Mouse (Mus musculus) liver, postnatal 0 days (tissue): ENCODE results near the gene Rnf207. TPM values are rescaled to one million over a fixed set of nuclear protein-coding genes. Genes with fewer than 3 reads are reported as not detected.

Experiments used
- ATAC-seq: fragments of 200-750 bp; cut with Nextera tagmentation; 2 replicates; pipeline ENCODE4 v1.8.0; 2017; ENCODE audit warnings: mild to moderate bottlenecking, moderate library complexity
- DNase-seq: peaks from one replicate; pipeline ENCODE4 v3.0.0-alpha.2; 2016
- H3K27ac ChIP-seq: fragments of 300-500 bp; sonication (generic); 2 replicates; pipeline ENCODE4 v1.5.1; 2014; ENCODE audit warnings: antibody characterized with exemption, moderate library complexity, mild to moderate bottlenecking, low read depth
- H3K27me3 ChIP-seq: fragments of 300-500 bp; sonication (generic); 2 replicates; pipeline ENCODE4 v1.6.1; 2014; ENCODE audit warnings: low read length, control low read depth, mixed read lengths; ENCODE audit not compliant: insufficient read depth
- H3K36me3 ChIP-seq: fragments of 300-500 bp; sonication (generic); replicated peaks from 2 replicates; pipeline ENCODE4 v1.6.1; 2014; ENCODE audit warnings: mild to moderate bottlenecking, control low read depth, low read length, moderate library complexity, mixed read lengths; ENCODE audit not compliant: insufficient read depth
- H3K4me1 ChIP-seq: fragments of 300-500 bp; sonication (generic); 2 replicates; pipeline ENCODE4 v1.6.1; 2014; ENCODE audit warnings: antibody characterized with exemption, mild to moderate bottlenecking, control low read depth; ENCODE audit not compliant: insufficient read depth
- H3K4me2 ChIP-seq: fragments of 300-500 bp; sonication (generic); 2 replicates; pipeline ENCODE4 v1.6.1; 2014; ENCODE audit warnings: low read depth, mild to moderate bottlenecking, low read length, moderate library complexity, mixed read lengths
- H3K4me3 ChIP-seq: fragments of 300-500 bp; sonication (generic); 2 replicates; pipeline ENCODE4 v1.5.1; 2014; ENCODE audit warnings: low read depth, low read length
- H3K9ac ChIP-seq: fragments of 300-500 bp; sonication (generic); replicated peaks from 2 replicates; pipeline ENCODE4 v1.6.1; 2014; ENCODE audit warnings: mild to moderate bottlenecking, moderate library complexity
- H3K9me3 ChIP-seq: fragments of 300-500 bp; sonication (generic); 2 replicates; pipeline ENCODE4 v1.6.1; 2016; ENCODE audit warnings: mild to moderate bottlenecking, control low read depth, low read length, mixed read lengths
- CTCF ChIP-seq: sonication (generic); IDR thresholded peaks from 2 replicates; pipeline ENCODE4 v1.5.1; 2016; ENCODE audit warnings: antibody characterized with exemption, low read depth
- EP300 ChIP-seq: IDR thresholded peaks from 2 replicates; pipeline ENCODE4 v1.6.1; 2016; ENCODE audit warnings: antibody characterized with exemption, low read depth, mild to moderate bottlenecking
- WGBS: fragments of 180-500 bp; shearing (Covaris S2); extraction: QIAGEN DNeasy Blood & Tissue Kit; methylation state at CpG from one replicate; pipeline ENCODE4 v1.1.7; 2014; ENCODE audit not compliant: insufficient replicate concordance; 5-methylcytosine and 5-hydroxymethylcytosine counted together
- polyA plus RNA-seq: library from polyadenylated mRNA; unstranded; fragments of >200 nt; fragmentation: Nextera tagmentation; extraction: Ambion mirVana; gene quantifications from 2 replicates; pipeline ENCODE4 v1.2.1, GENCODE M21; 2015

Rnf207 gene
- polyA plus RNA-seq, 1 experiment from 2014 or later = 0.13 TPM

DNA sequence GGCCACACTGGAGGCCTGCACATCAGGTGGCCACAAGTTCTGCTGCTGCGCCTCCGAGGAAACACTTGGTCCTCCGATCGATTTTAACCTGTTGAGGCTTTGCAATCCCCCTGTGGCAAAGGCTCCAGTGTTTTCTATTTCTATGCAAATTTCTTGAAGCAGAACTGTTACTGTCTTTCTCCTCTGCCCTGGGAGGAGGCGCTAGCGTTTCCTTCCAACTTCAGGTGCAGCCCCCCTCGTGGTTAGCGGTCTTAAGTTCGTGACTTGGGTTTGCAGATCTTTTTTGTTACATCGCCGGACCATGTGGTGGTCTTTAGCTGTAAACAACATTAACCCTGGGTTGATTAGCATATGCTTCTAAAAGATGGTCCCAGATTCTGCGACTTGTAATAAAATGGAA, 14.8 kb upstream of the Rnf207 start:
- Histone ChIP-seq H3K4me3 (no peak overlapping the region), H3K27ac (no peak overlapping the region), H3K27me3 (peaks cover 13% of the 10 kb centered on the region), H3K4me1 (no peaks in the 10 kb centered on the region), H3K9me3 (no peaks in the 10 kb centered on the region), H3K9ac (no peak overlapping the region), H3K4me2 (no peak overlapping the region), H3K36me3 (peaks cover 50% of the 10 kb centered on the region)
- 89% methylated on average over 12 of the region's 12 CpGs for WGBS
- no peak for DNase-seq
- no peak for ATAC-seq
- TF ChIP-seq EP300 (no peak), CTCF (no peak)

DNA sequence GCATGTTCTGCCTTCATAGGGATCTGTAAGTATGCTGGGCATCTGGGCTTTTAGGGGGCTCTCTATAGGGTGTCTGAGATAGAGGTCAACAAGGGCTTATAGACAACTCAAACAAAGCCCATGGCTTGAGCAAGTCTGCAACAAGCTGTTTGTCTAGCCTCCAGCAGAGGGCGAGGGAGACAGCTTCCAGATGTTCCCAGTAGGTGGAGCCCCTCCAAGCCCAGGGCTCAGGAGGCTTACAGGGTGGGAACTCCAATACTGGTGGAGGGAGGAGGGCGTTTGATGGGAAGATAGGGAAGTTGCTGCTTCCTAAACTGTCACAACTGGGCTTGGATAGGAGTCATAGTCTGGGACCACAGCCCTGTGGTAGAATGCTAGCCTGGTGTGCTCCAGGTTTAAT, 14.2 kb upstream of the Rnf207 start:
- no peak overlapping the region for H3K27ac ChIP-seq
- peaks cover 51% of the 10 kb centered on the region for H3K36me3 ChIP-seq
- no peak overlapping the region for H3K9ac ChIP-seq
- WGBS = 20% methylated on average over 2 of the region's 2 CpGs
- H3K4me2 ChIP-seq = no peak overlapping the region
- H3K9me3 ChIP-seq = no peaks in the 10 kb centered on the region
- TF ChIP-seq CTCF (peak; percentile 95), EP300 (no peak)
- no peaks in the 10 kb centered on the region for H3K4me1 ChIP-seq
- H3K27me3 ChIP-seq = peaks cover 7% of the 10 kb centered on the region
- peak; percentile 69 for DNase-seq
- H3K4me3 ChIP-seq = no peak overlapping the region
- peak; percentile 72 for ATAC-seq

DNA sequence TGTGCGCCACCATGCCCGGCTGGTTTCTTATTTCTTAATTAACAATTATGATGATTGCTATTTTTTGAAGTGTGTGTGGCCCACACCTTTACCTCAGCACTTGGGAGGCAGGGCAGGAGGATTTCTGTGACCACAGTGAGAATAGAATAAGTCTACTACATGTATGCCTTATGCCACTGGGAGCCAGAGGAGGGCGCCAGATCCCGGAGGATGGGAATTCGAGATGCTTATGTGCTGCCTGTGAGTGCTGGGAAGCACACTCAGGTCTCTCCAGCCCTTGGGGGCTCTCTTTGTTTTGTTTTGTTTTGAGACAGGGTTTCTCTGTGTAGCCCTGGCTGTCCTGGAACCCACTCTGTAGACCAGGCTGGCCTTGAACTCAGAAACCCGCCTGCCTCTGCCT, 9.9 kb upstream of the Rnf207 start:
- Histone ChIP-seq H3K36me3 (peaks cover 50% of the 10 kb centered on the region), H3K27ac (no peak overlapping the region), H3K9me3 (no peaks in the 10 kb centered on the region), H3K9ac (no peak overlapping the region), H3K4me3 (no peak overlapping the region), H3K4me1 (peaks cover 7% of the 10 kb centered on the region), H3K4me2 (no peak overlapping the region), H3K27me3 (no peaks in the 10 kb centered on the region)
- 71% methylated on average over 6 of the region's 6 CpGs for WGBS
- peak; percentile 67 for DNase-seq
- TF ChIP-seq CTCF (peak; percentile 63), EP300 (no peak)
- ATAC-seq = no peak

DNA sequence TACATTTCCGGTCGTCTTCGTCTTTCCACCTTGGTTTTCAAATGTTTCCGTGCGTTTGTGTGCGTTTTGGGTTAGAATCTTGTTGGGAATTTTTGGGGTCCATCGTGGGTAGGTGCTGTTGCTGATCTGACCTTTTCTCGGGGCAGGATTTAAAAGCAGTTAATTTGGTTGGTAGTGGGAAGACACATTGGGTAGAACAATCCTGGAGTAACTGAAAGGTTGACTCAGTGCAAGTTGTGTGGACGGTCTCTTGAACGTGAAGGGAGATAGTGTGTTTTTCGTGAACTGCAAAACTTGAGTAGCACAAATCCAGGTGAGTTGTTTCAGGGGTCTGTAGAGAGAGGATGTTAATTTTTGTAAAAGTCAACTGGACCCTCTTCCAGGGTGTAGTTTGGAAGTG, 7.8 kb upstream of the Rnf207 start:
- H3K4me1 ChIP-seq = peaks cover 7% of the 10 kb centered on the region
- H3K27me3 ChIP-seq = no peaks in the 10 kb centered on the region
- H3K4me3 ChIP-seq = peak overlapping the region; percentile 91
- DNase-seq (no peak), ATAC-seq (no peak)
- TF ChIP-seq CTCF (no peak), EP300 (no peak)
- peak overlapping the region; percentile 88 for H3K4me2 ChIP-seq
- peak overlapping the region; percentile 92 for H3K9ac ChIP-seq
- WGBS = under 1% methylated on average over 11 of the region's 11 CpGs
- peaks cover 30% of the 10 kb centered on the region for H3K36me3 ChIP-seq
- no peaks in the 10 kb centered on the region for H3K9me3 ChIP-seq
- peak overlapping the region; percentile 67; the same call in 1 of the 2 replicates for H3K27ac ChIP-seq

DNA sequence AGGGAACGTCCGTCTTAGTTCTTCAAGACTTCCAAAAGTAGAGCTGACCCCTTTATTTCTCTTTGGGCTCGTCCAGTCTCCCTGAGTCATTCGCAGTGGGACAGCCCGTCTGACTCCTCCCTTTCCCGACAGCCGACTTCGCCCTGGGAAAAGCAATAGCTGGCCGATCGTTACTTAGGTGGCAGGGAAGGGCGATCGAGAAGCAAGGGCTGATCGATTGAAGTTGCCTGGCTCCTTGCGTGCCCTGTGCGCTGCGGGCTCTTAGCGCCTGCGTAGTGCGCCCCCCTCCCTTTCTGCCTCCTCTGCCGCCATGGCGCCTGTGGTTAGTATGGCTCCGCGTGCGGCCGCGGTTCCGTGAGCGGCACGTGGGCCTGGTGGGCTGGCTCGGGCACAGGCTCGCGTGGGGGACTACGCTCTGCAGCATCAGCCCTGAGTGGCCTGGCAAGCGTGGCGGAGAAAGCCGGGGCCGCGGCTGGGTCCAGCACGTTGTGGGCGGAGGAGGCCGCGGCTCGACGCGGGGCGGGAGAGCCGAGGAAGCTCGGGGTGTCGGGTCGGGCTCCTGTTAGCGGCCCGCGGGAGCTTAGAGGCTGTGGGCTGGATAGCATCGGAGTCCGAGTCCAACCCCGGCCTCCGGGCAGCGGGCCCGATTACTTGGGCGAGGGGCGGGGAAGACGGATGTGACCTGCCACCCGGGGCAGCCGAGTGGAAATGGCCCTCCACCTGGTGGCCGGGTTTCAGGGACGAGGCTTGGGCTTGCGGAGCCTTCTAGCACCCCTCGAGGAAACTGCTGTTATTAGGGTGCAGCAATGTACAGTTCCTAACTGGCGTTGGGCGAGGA, 7.0 kb upstream of the Rnf207 start, which contains the start of gene Rpl22:
Gene Rpl22 (plus strand): TSS at position 169 of the 838 bp plus-strand sequence.
- Histone ChIP-seq H3K4me2 (peak within 1 kb of the TSS; percentile 88), H3K36me3 (peaks cover 23% of the 10 kb centered on the region), H3K27ac (peak within 1 kb of the TSS; percentile 67), H3K9me3 (no peaks in the 10 kb centered on the region), H3K4me3 (peak within 1 kb of the TSS; percentile 91), H3K4me1 (peaks cover 7% of the 10 kb centered on the region), H3K9ac (peak within 1 kb of the TSS; percentile 92), H3K27me3 (no peaks in the 10 kb centered on the region)
- ATAC-seq = peak; percentile 99
- peak; percentile 91 for DNase-seq
- TF ChIP-seq EP300 (peak; percentile 73; the same call in 1 of the 2 replicates), CTCF (peak; percentile 49)
- 2% methylated on average over 68 of the region's 70 CpGs for WGBS

DNA sequence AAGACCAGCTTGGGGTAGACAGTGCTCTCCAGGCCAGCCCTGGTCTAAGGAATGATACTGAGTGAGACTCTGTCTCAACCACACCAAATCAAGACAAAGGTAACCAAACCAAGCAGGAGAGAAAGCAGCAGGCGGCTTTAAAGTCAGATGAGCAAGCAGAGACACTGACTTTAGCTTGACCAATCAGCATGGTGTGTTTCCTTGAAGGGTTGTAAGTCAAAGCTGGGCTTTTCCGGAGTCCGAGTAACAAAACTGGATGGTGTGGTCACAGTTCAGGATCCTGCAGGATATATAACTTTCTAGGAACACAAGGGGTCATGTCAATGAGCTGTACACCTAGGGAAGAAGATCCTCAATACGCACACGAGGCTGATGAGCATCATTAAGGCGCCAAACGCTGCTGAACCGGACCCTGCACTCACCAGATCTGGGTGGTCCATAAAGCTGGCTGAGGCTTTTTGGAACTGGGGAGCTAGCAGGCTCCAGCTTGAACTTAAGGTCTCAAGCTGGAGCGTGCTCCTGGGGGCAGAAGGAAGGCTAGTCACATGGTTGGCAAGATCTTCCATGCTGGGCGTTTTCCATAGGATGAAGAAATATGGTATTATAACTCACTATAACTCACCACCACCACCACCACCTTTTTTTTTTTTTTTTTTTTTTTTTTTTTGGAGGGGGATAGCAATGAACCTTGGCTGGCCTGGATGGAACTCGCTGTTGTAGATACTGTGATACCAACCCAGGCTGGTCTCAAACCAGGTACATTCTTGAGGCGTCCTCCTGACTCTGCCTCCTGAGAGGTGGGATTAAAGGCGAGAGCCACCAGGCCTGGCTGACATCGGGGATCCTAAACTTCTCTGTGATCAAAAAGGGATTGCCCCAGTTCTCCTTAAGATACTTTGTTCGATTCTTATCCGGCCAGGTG, 6.1 kb upstream of the Rnf207 start:
- peak; percentile 5 for ATAC-seq
- 51% methylated on average over 16 of the region's 16 CpGs for WGBS
- no peak overlapping the region for H3K27ac ChIP-seq

More for the DNA sequence above, 6.1 kb upstream of the Rnf207 start:
- peak overlapping the region; percentile 45; the same call in 1 of the 2 replicates for H3K9ac ChIP-seq
- H3K27me3 ChIP-seq = no peaks in the 10 kb centered on the region
- H3K4me1 ChIP-seq = peaks cover 7% of the 10 kb centered on the region
- peaks cover 14% of the 10 kb centered on the region for H3K36me3 ChIP-seq
- no peaks in the 10 kb centered on the region for H3K9me3 ChIP-seq
- DNase-seq = no peak
- H3K4me3 ChIP-seq = peak overlapping the region; percentile 91
- no peak for TF ChIP-seq EP300
- TF ChIP-seq CTCF = no peak
- H3K4me2 ChIP-seq = peak overlapping the region; percentile 88
